Mouse (Mus musculus) B cell, adult 2 months (primary cell): ENCODE data around the gene Rnf213.

Source experiments
- DNase-seq, 2 experiments: peaks; one replicate each; pipeline ENCODE4 v3.0.0; 2022

Gene Rnf213

GRCm38 (mm10) chr11:119390271-119391231, 2.3 kb upstream of the Rnf213 start:
- peak; percentile 68 to 72 for DNase-seq

- no peak for DNase-seq
Observed at GRCm38 (mm10) chr11:119391386-119392000, 1.4 kb upstream of the Rnf213 start.

GRCm38 (mm10) chr11:119392001-119392614, 792 bp upstream of the Rnf213 start:
- peak; percentile 91 to 92 for DNase-seq

- peak in 1 of 2 experiments; percentile 19 for DNase-seq
Observed at GRCm38 (mm10) chr11:119393483-119393804, 544 bp downstream of the Rnf213 start.

- DNase-seq: no peak
Observed at GRCm38 (mm10) chr11:119394210-119394609, 1.3 kb downstream of the Rnf213 start.

GRCm38 (mm10) chr11:119395394-119395793, 2.5 kb downstream of the Rnf213 start:
- no peak for DNase-seq

GRCm38 (mm10) chr11:119395931-119396330, 3.0 kb downstream of the Rnf213 start:
- DNase-seq: no peak

GRCm38 (mm10) chr11:119396461-119396860, 3.6 kb downstream of the Rnf213 start:
- DNase-seq: no peak

GRCm38 (mm10) chr11:119402501-119403160, 9.7 kb downstream of the Rnf213 start:
- no peak for DNase-seq

- DNase-seq: peak; percentile 66 to 72
Observed at GRCm38 (mm10) chr11:119404627-119405026, 11.7 kb downstream of the Rnf213 start.

- DNase-seq: no peak
Observed at GRCm38 (mm10) chr11:119407381-119407780, 14.5 kb downstream of the Rnf213 start.

- no peak for DNase-seq
Observed at GRCm38 (mm10) chr11:119407977-119408376, 15.1 kb downstream of the Rnf213 start.

- DNase-seq: no peak
Observed at GRCm38 (mm10) chr11:119419327-119420118, 26.6 kb downstream of the Rnf213 start.

GRCm38 (mm10) chr11:119420426-119420825, 27.5 kb downstream of the Rnf213 start:
- DNase-seq: no peak

- DNase-seq: no peak
Observed at GRCm38 (mm10) chr11:119427431-119427830, 34.5 kb downstream of the Rnf213 start.

GRCm38 (mm10) chr11:119427986-119428385, 35.1 kb downstream of the Rnf213 start:
- DNase-seq: no peak

GRCm38 (mm10) chr11:119428649-119429136, 35.8 kb downstream of the Rnf213 start:
- peak; percentile 60 to 66 for DNase-seq

- no peak for DNase-seq
Observed at GRCm38 (mm10) chr11:119431516-119431915, 38.6 kb downstream of the Rnf213 start.

- no peak for DNase-seq
Observed at GRCm38 (mm10) chr11:119432706-119433105, 39.8 kb downstream of the Rnf213 start.

- peak in 1 of 2 experiments; percentile 7 for DNase-seq
Observed at GRCm38 (mm10) chr11:119434316-119434715, 41.4 kb downstream of the Rnf213 start.

GRCm38 (mm10) chr11:119435880-119436872, 43.3 kb downstream of the Rnf213 start:
- peak; percentile 82 to 84 for DNase-seq
